Mouse (Mus musculus) thymus, adult 18-20 months (tissue): ENCODE results near the gene Plxnb1.

Source experiments
- DNase-seq, 2 experiments: peaks; one replicate each; pipeline ENCODE4 v3.0.0; 2022; ENCODE audit warnings: mixed read lengths in 2 of 2

Gene Plxnb1

GRCm38 (mm10) chr9:109095137-109095982 is at the start of gene Plxnb1:
Gene Plxnb1 (plus strand): TSS chr9:109095389.
- peak; percentile 66 to 67 for DNase-seq

- peak; percentile 62 to 70 for DNase-seq
Measured at GRCm38 (mm10) chr9:109046306-109046705, 48.9 kb upstream of the Plxnb1 start.

- DNase-seq: no peak
Measured at GRCm38 (mm10) chr9:109049316-109049715, 45.9 kb upstream of the Plxnb1 start.

GRCm38 (mm10) chr9:109049996-109050673 is 45.1 kb upstream of the Plxnb1 start:
- DNase-seq: no peak

- DNase-seq: no peak
Measured at GRCm38 (mm10) chr9:109050674-109050997, 44.6 kb upstream of the Plxnb1 start.

GRCm38 (mm10) chr9:109051011-109051501 is 44.1 kb upstream of the Plxnb1 start:
- peak in 1 of 2 experiments; percentile 44 for DNase-seq

GRCm38 (mm10) chr9:109051651-109052489 is 43.3 kb upstream of the Plxnb1 start:
- peak in 1 of 2 experiments; percentile 30 for DNase-seq

- peak in 1 of 2 experiments; percentile 50 for DNase-seq
Measured at GRCm38 (mm10) chr9:109052490-109053260, 42.5 kb upstream of the Plxnb1 start.

GRCm38 (mm10) chr9:109053366-109053765 is 41.8 kb upstream of the Plxnb1 start:
- DNase-seq: no peak

- DNase-seq: no peak
Measured at GRCm38 (mm10) chr9:109053851-109054250, 41.3 kb upstream of the Plxnb1 start.

- peak; percentile 46 to 69 for DNase-seq
Measured at GRCm38 (mm10) chr9:109054712-109055111, 40.5 kb upstream of the Plxnb1 start.

- DNase-seq: no peak
Measured at GRCm38 (mm10) chr9:109055271-109056030, 39.7 kb upstream of the Plxnb1 start.

- DNase-seq: no peak
Measured at GRCm38 (mm10) chr9:109056081-109056690, 39.0 kb upstream of the Plxnb1 start.

- no peak for DNase-seq
Measured at GRCm38 (mm10) chr9:109056916-109057315, 38.3 kb upstream of the Plxnb1 start.

- no peak for DNase-seq
Measured at GRCm38 (mm10) chr9:109057543-109057942, 37.6 kb upstream of the Plxnb1 start.

GRCm38 (mm10) chr9:109058006-109058765 is 37.0 kb upstream of the Plxnb1 start:
- DNase-seq: no peak

GRCm38 (mm10) chr9:109059136-109059903 is 35.9 kb upstream of the Plxnb1 start, which contains the start of gene Trex1:
Gene Trex1 (minus strand): TSS chr9:109059734.
- DNase-seq: peak; percentile 74 to 77

GRCm38 (mm10) chr9:109060184-109060897 is 34.8 kb upstream of the Plxnb1 start:
- no peak for DNase-seq

GRCm38 (mm10) chr9:109060898-109061295 is 34.3 kb upstream of the Plxnb1 start:
- no peak for DNase-seq
